23 mouse cellular contexts compared by ENCODE assay signal in the genomic region with DNA sequence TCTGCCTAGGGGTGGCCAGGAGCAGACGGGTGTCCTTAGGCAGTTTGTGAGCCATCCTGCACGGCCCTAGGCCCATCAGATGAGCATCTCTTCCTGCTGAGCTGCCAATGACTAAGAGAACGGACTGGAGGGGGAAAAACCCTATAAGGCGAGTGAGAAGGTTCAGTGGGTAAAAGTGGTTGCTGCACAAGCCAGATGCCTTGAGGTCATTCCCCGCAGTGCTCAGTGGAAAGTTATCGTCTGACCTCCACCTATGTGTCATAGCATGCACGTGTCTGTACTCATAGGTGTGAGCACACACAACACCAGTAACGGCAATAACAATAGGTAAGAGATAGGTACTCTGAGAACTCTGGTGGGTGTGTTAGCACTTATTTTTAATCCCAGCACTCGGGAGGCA. TPM values are rescaled to one million over a fixed set of nuclear protein-coding genes. Genes with fewer than 3 reads are reported as not detected.
DNase-seq lines count a peak whose midpoint lies in the region; ATAC-seq and TF ChIP-seq lines count a peak whose summit lies in the region.
"Had no signal": no experiment of that assay in that cellular context is flagged by ENCODE, and none has a peak within 500 bp of the region (broad histone marks: within the 10 kb centered on the region; RNA-seq: fewer than 3 reads in every experiment).

No protein-coding gene starts in this region.

- no peak overlapping the region for H3K4me2 ChIP-seq in stomach, embryonic 16.5 days (ENCODE audit: low read depth, low read length)
- no peak overlapping the region for H3K4me2 ChIP-seq in stomach, postnatal 0 days (replicated peaks; ENCODE audit: low read depth)
- no peak overlapping the region for H3K4me2 ChIP-seq in limb, embryonic 15.5 days
- H3K4me2 ChIP-seq: intestine, embryonic 15.5 days; liver, embryonic 15.5 days; lung, embryonic 14.5 days; midbrain, embryonic 11.5 days; neural tube, embryonic 12.5 days had no signal

- no peak overlapping the region for H3K27ac ChIP-seq in stomach, embryonic 16.5 days (ENCODE audit: low read length)
- H3K27ac ChIP-seq in stomach, postnatal 0 days (replicated peaks): no peak overlapping the region; the same call in 1 of the 2 replicates
- H3K27ac ChIP-seq in limb, embryonic 15.5 days: peak overlapping the region; percentile 70; the same call in 1 of the 2 replicates
- H3K27ac ChIP-seq: intestine, embryonic 15.5 days; liver, embryonic 15.5 days; neural tube, embryonic 12.5 days had no signal

- H3K27me3 ChIP-seq in stomach, embryonic 16.5 days (ENCODE audit: control insufficient read depth, insufficient read depth, low read length): no peaks in the 10 kb centered on the region
- H3K27me3 ChIP-seq in stomach, postnatal 0 days (ENCODE audit: control insufficient read depth, insufficient read depth, low read length): no peaks in the 10 kb centered on the region
- no peaks in the 10 kb centered on the region for H3K27me3 ChIP-seq in limb, embryonic 15.5 days
- H3K27me3 ChIP-seq: intestine, embryonic 15.5 days; neural tube, embryonic 12.5 days; Patski had no signal

- H3K9ac ChIP-seq in stomach, embryonic 16.5 days (ENCODE audit: low read length): peak overlapping the region; percentile 11; the same call in 1 of the 2 replicates
- no peak overlapping the region for H3K9ac ChIP-seq in stomach, postnatal 0 days (ENCODE audit: low read length)
- H3K9ac ChIP-seq in limb, embryonic 15.5 days: no peak overlapping the region
- H3K9ac ChIP-seq: forebrain, postnatal 0 days; intestine, embryonic 15.5 days; liver, embryonic 15.5 days; lung, embryonic 14.5 days; neural tube, embryonic 12.5 days had no signal

- WGBS in stomach, embryonic 16.5 days: 88% methylated on average over 9 of the region's 9 CpGs
- 89% methylated on average over 9 of the region's 9 CpGs for WGBS in stomach, postnatal 0 days
- WGBS in limb, embryonic 15.5 days: 86% methylated on average over 9 of the region's 9 CpGs

- no peak for TF ChIP-seq EP300 in stomach, postnatal 0 days (optimal IDR thresholded peaks at IDR 0.05)

- no peak for TF ChIP-seq CTCF in stomach, postnatal 0 days (IDR thresholded peaks at IDR 0.05; ENCODE audit: low read depth)

- H3K36me3 ChIP-seq in stomach, embryonic 16.5 days (ENCODE audit: control insufficient read depth, insufficient read depth, low read length): no peaks in the 10 kb centered on the region
- no peaks in the 10 kb centered on the region for H3K36me3 ChIP-seq in stomach, postnatal 0 days (ENCODE audit: control insufficient read depth, insufficient read depth, low read length)
- no peaks in the 10 kb centered on the region for H3K36me3 ChIP-seq in limb, embryonic 15.5 days
- H3K36me3 ChIP-seq: intestine, embryonic 15.5 days; liver, embryonic 15.5 days; neural tube, embryonic 12.5 days had no signal

- no peaks in the 10 kb centered on the region for H3K9me3 ChIP-seq in stomach, embryonic 16.5 days (replicated peaks; ENCODE audit: control insufficient read depth, low read length)
- H3K9me3 ChIP-seq in stomach, postnatal 0 days (ENCODE audit: control insufficient read depth, low read length): no peaks in the 10 kb centered on the region
- H3K9me3 ChIP-seq in limb, embryonic 15.5 days: no peaks in the 10 kb centered on the region
- H3K9me3 ChIP-seq: intestine, embryonic 15.5 days; liver, embryonic 15.5 days; neural tube, embryonic 12.5 days had no signal

- no peak for DNase-seq in stomach, postnatal 0 days (ENCODE audit: low spot score)
- DNase-seq in CD4-positive, CD25-positive, alpha-beta regulatory T cell, adult 2 months (ENCODE audit: low read depth, low spot score): peak; percentile 44
- peak; percentile 72 for DNase-seq in induced T-regulatory cell, adult 2 months (ENCODE audit: low read depth)
- no peak for DNase-seq in cerebellum, postnatal 14 days
- no peak for DNase-seq in right cerebral cortex, adult 18-20 months
- DNase-seq in B cell, adult 2 months: no peak
- DNase-seq: cerebellum, adult 11-12 months; cerebellum, adult 9-11 months; forebrain, postnatal 0 days; gastrocnemius, postnatal 25 days; layer of hippocampus, adult 9-11 months had no signal

- no peak overlapping the region for H3K4me3 ChIP-seq in stomach, embryonic 16.5 days (replicated peaks; ENCODE audit: low read length)
- H3K4me3 ChIP-seq in stomach, postnatal 0 days (ENCODE audit: low read depth, low read length): no peak overlapping the region
- H3K4me3 ChIP-seq in limb, embryonic 15.5 days: no peak overlapping the region
- H3K4me3 ChIP-seq: erythroblast, embryonic 14.5 days; intestine, embryonic 15.5 days; liver, embryonic 15.5 days; myocyte; neural tube, embryonic 12.5 days had no signal

- no peaks in the 10 kb centered on the region for H3K4me1 ChIP-seq in stomach, embryonic 16.5 days (ENCODE audit: control insufficient read depth, insufficient read depth, low read length)
- no peaks in the 10 kb centered on the region for H3K4me1 ChIP-seq in stomach, postnatal 0 days (replicated peaks; ENCODE audit: control insufficient read depth, insufficient read depth)
- peaks cover 46% of the 10 kb centered on the region for H3K4me1 ChIP-seq in limb, embryonic 15.5 days
- H3K4me1 ChIP-seq: intestine, embryonic 15.5 days; liver, embryonic 15.5 days; neural tube, embryonic 12.5 days had no signal

- no peak for ATAC-seq in stomach, embryonic 16.5 days (ENCODE audit: insufficient read depth, low FRiP score)
- ATAC-seq in stomach, postnatal 0 days (ENCODE audit: low FRiP score, low TSS enrichment): no peak
- ATAC-seq in limb, embryonic 15.5 days (ENCODE audit: insufficient number of reproducible peaks, low FRiP score, low TSS enrichment, low read depth): no peak
- ATAC-seq: forebrain, postnatal 0 days; hindbrain, embryonic 16.5 days; intestine, embryonic 15.5 days; Patski had no signal

RNA-seq across cellular contexts. Expression of a gene that starts 9.8 kb away (rescaled TPM):
- polyA plus RNA-seq in stomach, embryonic 16.5 days (2015; fragmentation: Nextera tagmentation; extraction: Ambion mirVana): 1.8 and 2.4 TPM in 2 replicates
- polyA plus RNA-seq in stomach, postnatal 0 days (2015; fragmentation: Nextera tagmentation; extraction: Ambion mirVana): 0.82 and 1.1 TPM in 2 replicates
- polyA plus RNA-seq in limb, embryonic 15.5 days (2015; fragmentation: Nextera tagmentation; extraction: Ambion mirVana): 1.9 and 2.1 TPM in 2 replicates
- polyA plus RNA-seq: erythroblast, embryonic 14.5 days; forebrain, postnatal 0 days; Patski had no signal

RNA-seq across cellular contexts. Expression of a gene that starts 56.0 kb away (rescaled TPM):
- 0.19 TPM in 2 replicates for polyA plus RNA-seq in stomach, embryonic 16.5 days (2015; fragmentation: Nextera tagmentation; extraction: Ambion mirVana)
- 0.05 and 0.07 TPM in 2 replicates for polyA plus RNA-seq in stomach, postnatal 0 days (2015; fragmentation: Nextera tagmentation; extraction: Ambion mirVana)
- polyA plus RNA-seq in limb, embryonic 15.5 days (2015; fragmentation: Nextera tagmentation; extraction: Ambion mirVana): 0.38 and 0.48 TPM in 2 replicates
- polyA plus RNA-seq: erythroblast, embryonic 14.5 days; hindbrain, embryonic 16.5 days; midbrain, embryonic 11.5 days; midbrain, postnatal 0 days had no signal

RNA-seq across cellular contexts. Expression of a gene that starts 57.9 kb away (rescaled TPM):
- polyA plus RNA-seq in stomach, embryonic 16.5 days (2015; fragmentation: Nextera tagmentation; extraction: Ambion mirVana): 411 and 440 TPM in 2 replicates
- 228 and 244 TPM in 2 replicates for polyA plus RNA-seq in stomach, postnatal 0 days (2015; fragmentation: Nextera tagmentation; extraction: Ambion mirVana)
- polyA plus RNA-seq in limb, embryonic 15.5 days (2015; fragmentation: Nextera tagmentation; extraction: Ambion mirVana): 1,243 and 1,296 TPM in 2 replicates

Comparison
In these comparisons a context has a peak if more than half of its experiments do, and no peak if none do; other contexts are left out.
1. DNase-seq: peak in CD4-positive, CD25-positive, alpha-beta regulatory T cell, adult 2 months (single experiment) and induced T-regulatory cell, adult 2 months (single experiment); none in stomach, postnatal 0 days (single experiment), cerebellum, postnatal 14 days (0 of 2), right cerebral cortex, adult 18-20 months (single experiment) and B cell, adult 2 months (0 of 2).